Mouse (Mus musculus) forebrain, embryonic 12.5 days (tissue): ENCODE measurements at regions not wholly inside any gene's neighbourhood (a gene's known extent, or its start where the extent isn't known, plus 50 kb on each side); places are given as distances from the start of the nearest gene placed in this dataset.

ENCODE experiments used
- ATAC-seq: fragments of 200-750 bp; cut with Nextera tagmentation; 2 replicates; pipeline ENCODE4 v1.8.0; 2017; ENCODE audit warnings: moderate TSS enrichment; ENCODE audit not compliant: low FRiP score
- H3K27ac ChIP-seq: fragments of 300-500 bp; sonication (generic); 2 replicates; pipeline ENCODE4 v1.5.1; 2016; ENCODE audit warnings: mild to moderate bottlenecking
- H3K27me3 ChIP-seq: fragments of 300-500 bp; sonication (generic); 2 replicates; pipeline ENCODE4 v1.6.1; 2016; ENCODE audit warnings: mild to moderate bottlenecking
- H3K36me3 ChIP-seq: fragments of 300-500 bp; sonication (generic); replicated peaks from 2 replicates; pipeline ENCODE4 v1.6.1; 2016; ENCODE audit warnings: mild to moderate bottlenecking
- H3K4me1 ChIP-seq: fragments of 300-500 bp; sonication (generic); 2 replicates; pipeline ENCODE4 v1.6.1; 2016
- H3K4me2 ChIP-seq: fragments of 300-500 bp; sonication (generic); 2 replicates; pipeline ENCODE4 v1.6.1; 2016; ENCODE audit warnings: mild to moderate bottlenecking, moderate library complexity
- H3K4me3 ChIP-seq: fragments of 300-500 bp; sonication (generic); replicated peaks from 2 replicates; pipeline ENCODE4 v1.5.1; 2016; ENCODE audit warnings: mild to moderate bottlenecking
- H3K9ac ChIP-seq: fragments of 300-500 bp; sonication (generic); 2 replicates; pipeline ENCODE4 v1.6.1; 2016; ENCODE audit warnings: mild to moderate bottlenecking
- H3K9me3 ChIP-seq: fragments of 300-500 bp; sonication (generic); 2 replicates; pipeline ENCODE4 v1.6.1; 2016
- WGBS: fragments of 180-500 bp; shearing (Covaris S2); methylation state at CpG from one replicate; pipeline ENCODE4 v1.1.7; 2016; 5-methylcytosine and 5-hydroxymethylcytosine counted together

DNA sequence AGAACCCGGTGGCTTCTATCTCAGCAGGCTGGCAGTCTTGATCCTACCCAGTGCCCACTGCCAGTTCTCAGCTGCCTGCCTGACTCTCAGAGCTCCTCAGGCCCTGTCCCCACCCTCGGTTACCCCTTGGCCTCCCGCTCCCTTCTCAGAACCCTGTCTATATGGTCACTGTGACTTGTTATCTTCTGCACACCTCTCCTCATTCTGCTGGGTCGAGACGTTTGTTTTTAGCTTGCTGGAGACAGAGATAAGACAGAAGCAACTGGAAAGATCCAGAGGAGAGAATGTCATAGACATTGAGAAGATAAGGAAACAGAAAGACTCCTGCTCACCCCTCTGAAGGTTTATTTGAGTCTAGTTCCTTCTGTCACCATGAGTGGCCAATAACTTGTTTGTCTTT lies 53.8 kb upstream of the Phc1 start:
- no peak for ATAC-seq
- Histone ChIP-seq H3K27me3 (no peaks in the 10 kb centered on the region; the same call in 1 of the 2 replicates), H3K36me3 (no peaks in the 10 kb centered on the region), H3K4me2 (no peak overlapping the region), H3K4me1 (no peaks in the 10 kb centered on the region), H3K9me3 (peaks cover 4% of the 10 kb centered on the region; the same call in 1 of the 2 replicates), H3K4me3 (no peak overlapping the region), H3K27ac (no peak overlapping the region), H3K9ac (no peak overlapping the region)
- 79% methylated on average over 5 of the region's 5 CpGs for WGBS

DNA sequence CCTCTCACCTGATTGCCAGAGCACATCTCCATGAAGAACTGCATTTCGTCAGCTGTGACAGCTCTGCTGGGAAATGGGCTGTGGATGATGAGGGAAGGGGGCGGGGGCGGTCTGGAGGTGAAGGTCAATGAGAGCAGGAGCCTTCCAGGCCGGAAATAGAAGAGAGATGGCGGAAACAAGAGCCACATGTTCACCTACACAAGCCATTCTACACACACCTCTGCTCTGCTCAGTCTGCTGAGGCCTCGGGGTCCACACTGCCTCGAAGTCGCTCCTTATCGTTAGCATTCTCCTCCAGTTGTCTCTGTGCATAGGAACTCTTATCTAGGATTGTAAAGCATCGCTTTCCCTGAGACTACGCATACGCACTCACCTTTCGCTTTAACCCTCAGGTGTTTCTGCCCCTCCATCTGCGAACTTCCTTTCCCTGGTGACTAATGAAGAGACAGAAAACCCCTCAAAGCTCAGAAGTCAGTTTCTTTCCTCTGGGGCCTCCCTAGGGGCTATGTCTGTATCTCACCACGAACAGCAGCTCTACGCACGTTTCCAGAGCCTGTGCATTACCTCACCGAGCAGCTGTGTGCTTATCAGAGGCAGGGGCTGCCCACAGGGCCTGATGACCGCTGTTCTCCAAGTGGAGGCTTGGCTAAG lies 53.0 kb upstream of the Phc1 start:
- H3K4me1 ChIP-seq = no peaks in the 10 kb centered on the region
- no peak overlapping the region for H3K4me2 ChIP-seq
- H3K9me3 ChIP-seq = peaks cover 4% of the 10 kb centered on the region; the same call in 1 of the 2 replicates
- no peak overlapping the region for H3K4me3 ChIP-seq
- ATAC-seq = no peak
- H3K27me3 ChIP-seq = no peaks in the 10 kb centered on the region; the same call in 1 of the 2 replicates
- no peak overlapping the region for H3K27ac ChIP-seq
- H3K36me3 ChIP-seq = no peaks in the 10 kb centered on the region
- WGBS = 86% methylated on average over 19 of the region's 19 CpGs
- no peak overlapping the region for H3K9ac ChIP-seq

DNA sequence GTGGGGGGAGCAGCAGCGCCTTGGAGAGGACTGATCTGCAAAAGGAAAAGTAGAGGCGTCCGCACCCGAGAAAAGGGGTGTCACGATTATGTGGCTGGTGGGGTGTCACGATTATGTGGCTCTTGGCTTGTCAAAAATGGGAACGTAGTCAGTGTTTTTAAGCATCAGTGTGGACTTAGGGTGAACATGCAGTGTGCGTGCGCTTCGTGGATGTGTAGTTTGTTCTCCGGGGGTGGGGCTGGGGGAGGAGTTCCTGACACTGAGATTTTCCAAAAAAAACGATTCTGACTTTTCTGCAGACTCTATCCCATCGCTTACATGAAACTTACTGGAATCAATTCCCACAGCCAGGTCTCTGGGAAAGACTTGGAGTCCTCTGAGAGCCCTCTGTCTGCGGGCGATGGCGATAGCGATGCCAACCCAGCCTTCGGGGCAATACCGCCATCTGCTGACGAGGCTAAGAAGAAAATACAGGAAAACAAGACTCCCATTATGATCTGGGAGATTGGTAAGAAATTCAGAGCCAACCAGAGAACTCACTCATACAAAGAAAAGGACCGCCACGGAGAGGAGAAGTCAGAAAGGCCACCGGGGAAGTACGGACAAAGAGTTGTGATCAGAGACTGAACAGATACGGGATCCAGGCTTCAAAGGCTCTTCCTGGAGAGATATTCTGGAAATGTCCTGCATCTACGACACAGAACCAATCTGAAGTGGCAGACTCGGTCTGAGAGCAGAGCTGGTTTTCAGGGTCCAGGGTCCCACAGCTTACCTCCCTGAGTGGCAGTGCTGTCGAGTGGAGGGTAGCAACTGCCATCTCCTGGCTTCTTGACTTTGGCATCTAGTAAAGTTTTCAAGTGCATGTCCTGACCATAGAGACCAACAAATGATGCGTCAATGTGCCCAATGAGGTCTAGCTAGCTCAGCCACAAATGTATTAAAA lies 51.6 kb upstream of the Phc1 start:
- Histone ChIP-seq H3K4me2 (peak overlapping the region; percentile 34), H3K27ac (no peak overlapping the region), H3K9me3 (peaks cover 4% of the 10 kb centered on the region; the same call in 1 of the 2 replicates), H3K4me1 (no peaks in the 10 kb centered on the region), H3K36me3 (no peaks in the 10 kb centered on the region), H3K4me3 (no peak overlapping the region), H3K9ac (no peak overlapping the region), H3K27me3 (no peaks in the 10 kb centered on the region; the same call in 1 of the 2 replicates)
- 37% methylated on average over 29 of the region's 29 CpGs for WGBS
- ATAC-seq = peak; percentile 86

DNA sequence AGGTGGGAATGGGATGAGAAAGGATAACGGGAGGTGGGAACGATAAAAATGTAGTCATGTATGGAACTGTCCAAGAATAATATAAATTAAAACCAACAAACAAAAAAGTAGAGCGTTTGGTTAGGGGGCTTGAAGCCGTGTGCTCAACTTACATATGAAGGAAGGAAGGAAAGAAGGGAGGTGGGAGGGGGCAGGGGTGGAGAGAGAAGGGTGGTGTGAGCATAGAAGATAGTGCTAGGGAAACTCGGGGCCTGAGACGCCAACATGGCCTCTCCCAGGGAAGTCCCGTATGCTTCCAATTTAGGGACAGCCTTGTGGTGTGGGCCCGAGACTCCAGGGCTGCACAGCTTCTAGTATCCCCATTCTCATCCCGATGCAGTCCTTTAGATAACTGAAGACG lies 50.8 kb upstream of the Phc1 start:
- Histone ChIP-seq H3K9me3 (peaks cover 4% of the 10 kb centered on the region; the same call in 1 of the 2 replicates), H3K4me2 (no peak overlapping the region), H3K9ac (no peak overlapping the region), H3K4me3 (no peak overlapping the region), H3K27me3 (no peaks in the 10 kb centered on the region; the same call in 1 of the 2 replicates), H3K4me1 (no peaks in the 10 kb centered on the region), H3K36me3 (no peaks in the 10 kb centered on the region), H3K27ac (no peak overlapping the region)
- no peak for ATAC-seq
- WGBS = 87% methylated on average over 10 of the region's 10 CpGs

DNA sequence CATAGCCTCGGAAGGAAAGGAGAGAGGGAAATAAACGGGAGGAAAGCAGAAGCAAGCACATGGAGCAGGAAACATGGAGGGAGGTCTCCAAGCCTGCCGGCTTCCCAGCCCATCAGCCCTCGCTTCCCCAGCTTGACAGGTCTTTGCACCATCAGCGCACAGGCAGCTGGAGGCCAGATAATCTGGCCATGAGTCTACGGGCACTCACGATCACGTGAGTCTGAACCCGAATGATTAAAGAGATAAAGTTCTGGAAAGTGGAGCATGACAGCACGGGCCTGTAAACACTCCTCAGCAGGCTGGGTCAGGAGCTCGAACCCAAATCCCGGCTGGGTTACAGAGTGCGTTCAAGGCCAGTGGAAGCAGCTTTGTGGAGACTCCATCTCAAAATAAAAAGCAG lies 50.4 kb upstream of the Phc1 start:
- H3K27ac ChIP-seq = no peak overlapping the region
- H3K9ac ChIP-seq = no peak overlapping the region
- no peaks in the 10 kb centered on the region for H3K36me3 ChIP-seq
- no peaks in the 10 kb centered on the region for H3K4me1 ChIP-seq
- no peak overlapping the region for H3K4me2 ChIP-seq
- no peak overlapping the region for H3K4me3 ChIP-seq
- H3K9me3 ChIP-seq = peaks cover 4% of the 10 kb centered on the region; the same call in 1 of the 2 replicates
- H3K27me3 ChIP-seq = no peaks in the 10 kb centered on the region; the same call in 1 of the 2 replicates
- ATAC-seq = no peak
- WGBS = 85% methylated on average over 13 of the region's 13 CpGs
